Mouse (Mus musculus) ES-E14 (cell line): ENCODE data around the gene Nat8f5.
"Not testable (repeated sequence)": the region's sequence is repeated elsewhere in the genome, so short reads cannot be mapped to it uniquely, and the experiment has no call there.

ENCODE experiments used
- HCFC1 ChIP-seq: IDR thresholded peaks from 2 replicates; pipeline ENCODE4 v1.6.1; 2012; ENCODE audit warnings: low read length, inconsistent platforms, borderline replicate concordance; ENCODE audit not compliant: insufficient read depth
- ZC3H11A ChIP-seq: IDR thresholded peaks from 2 replicates; pipeline ENCODE4 v1.6.1; 2012; ENCODE audit warnings: low read depth, mild to moderate bottlenecking, inconsistent platforms, low read length, borderline replicate concordance

DNA sequence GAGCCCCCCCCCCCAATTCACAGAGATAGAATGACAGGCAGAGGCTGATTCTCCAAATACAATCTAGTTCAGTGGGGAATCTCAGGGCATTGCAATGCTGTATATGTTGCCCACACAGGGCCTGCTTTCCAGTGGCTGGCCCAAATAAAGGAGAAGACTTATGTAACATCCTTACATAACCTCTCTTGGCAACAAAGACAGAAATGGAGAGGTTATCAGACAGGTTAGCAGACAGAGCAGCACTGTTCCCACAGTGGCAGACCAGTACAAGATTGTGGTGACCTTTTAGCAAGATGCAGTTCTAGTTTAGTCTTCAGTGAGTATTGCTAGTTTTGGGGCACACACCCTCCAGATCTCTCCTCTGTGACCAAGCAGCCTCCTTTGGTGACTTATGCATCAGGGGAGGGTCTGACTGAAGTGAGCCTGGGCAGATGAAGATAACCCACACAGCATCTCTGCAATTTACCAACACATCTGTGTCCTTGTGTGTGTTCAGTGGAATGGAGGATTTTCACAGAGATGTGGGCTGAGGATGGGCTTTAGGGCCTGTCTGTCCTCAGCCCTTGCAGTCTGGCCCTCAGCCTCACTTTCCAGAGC is 13.8 kb upstream of the Nat8f5 start:
- TF ChIP-seq ZC3H11A, HCFC1: not testable (repeated sequence)
